Mouse (Mus musculus): ENCODE data around the gene Aplp1.
A peak's percentile ranks its signal among the peaks of the same experiment; 100 is the strongest.

The Aplp1 gene

DNA sequence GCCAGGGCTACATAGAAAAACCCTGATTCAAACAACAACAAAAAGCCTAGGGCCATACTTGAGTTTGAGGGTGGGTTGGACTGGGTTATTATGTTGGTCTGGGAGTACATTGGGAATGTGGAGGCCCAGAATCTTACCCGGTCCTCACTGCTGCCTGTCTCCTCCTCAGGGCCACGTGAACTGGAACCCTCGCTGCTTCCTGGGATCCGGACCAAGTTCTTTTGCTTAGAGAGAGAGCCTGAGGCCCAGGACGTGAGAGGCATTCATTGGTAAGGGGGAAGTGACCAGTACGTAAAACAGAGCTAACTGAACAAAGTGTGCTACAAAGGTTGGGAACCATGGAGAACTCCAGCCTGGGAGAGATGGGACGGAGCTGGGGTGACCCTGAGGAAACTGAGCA lies 4.9 kb upstream of the Aplp1 start:
- DNase-seq (ENCODE audit: low spot score in 2 of 2): no peak

DNA sequence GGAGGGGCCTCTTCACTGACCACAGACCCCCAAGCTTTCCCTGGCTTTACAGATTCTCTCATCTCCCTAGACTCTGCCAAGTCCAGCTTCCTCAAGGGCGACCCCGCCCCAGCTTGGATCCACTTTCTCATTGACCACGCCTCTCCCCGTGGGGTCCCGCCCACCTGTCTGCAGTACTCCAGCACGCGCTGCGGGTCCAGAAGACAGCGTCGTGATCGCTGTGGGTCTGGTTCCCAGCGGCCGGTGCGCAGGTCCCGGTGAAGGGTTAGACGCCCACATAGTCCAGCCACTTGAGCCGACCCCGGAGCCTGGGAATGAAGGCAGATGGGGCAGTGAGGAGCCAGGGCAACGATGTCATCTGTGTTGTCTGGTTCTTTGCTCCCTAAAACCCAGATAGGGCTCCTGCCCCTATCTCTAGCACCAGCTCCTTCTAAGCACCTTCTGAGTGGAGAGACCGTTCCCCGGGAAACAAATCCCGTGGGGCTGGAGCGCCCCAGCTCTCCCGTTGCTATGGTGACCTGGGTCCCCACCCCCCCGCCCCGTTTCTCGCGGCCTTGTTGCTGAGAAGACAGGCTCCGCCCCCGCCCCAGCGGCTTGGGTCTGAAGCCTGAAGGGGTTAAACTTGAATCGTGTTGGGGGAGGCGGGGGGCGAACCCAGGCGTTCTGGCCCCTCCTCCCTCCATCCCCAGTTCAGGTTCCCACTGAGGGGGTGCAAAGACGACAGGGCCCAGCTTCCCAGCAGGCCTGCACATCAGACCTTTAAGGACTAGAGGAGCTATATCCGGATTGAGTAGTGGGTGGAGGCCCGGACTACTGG lies 973 bp downstream of the Aplp1 start:
- peak; percentile 61 to 71 for DNase-seq (ENCODE audit: low spot score in 2 of 2)

DNA sequence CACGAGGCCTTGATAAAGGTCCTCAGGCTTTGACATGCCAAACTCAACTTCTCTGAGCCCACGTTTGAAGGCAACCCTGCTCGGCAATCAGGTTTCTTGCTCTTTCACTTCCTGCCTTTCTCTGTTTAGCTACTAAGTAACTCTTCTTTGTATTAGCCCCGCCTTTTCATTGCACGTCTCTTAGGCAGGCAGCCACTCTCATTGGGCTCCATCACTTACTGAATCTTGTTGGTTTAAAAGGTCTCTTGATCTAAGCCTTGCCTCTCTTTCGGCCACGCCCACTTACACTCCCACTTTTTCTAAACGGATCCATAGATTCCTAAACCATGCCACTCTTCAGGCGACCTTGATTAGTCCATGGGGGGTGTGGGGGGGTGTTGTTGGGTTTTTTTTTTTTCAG lies 1.6 kb downstream of the Aplp1 start:
- DNase-seq (ENCODE audit: low spot score in 2 of 2): no peak

DNA sequence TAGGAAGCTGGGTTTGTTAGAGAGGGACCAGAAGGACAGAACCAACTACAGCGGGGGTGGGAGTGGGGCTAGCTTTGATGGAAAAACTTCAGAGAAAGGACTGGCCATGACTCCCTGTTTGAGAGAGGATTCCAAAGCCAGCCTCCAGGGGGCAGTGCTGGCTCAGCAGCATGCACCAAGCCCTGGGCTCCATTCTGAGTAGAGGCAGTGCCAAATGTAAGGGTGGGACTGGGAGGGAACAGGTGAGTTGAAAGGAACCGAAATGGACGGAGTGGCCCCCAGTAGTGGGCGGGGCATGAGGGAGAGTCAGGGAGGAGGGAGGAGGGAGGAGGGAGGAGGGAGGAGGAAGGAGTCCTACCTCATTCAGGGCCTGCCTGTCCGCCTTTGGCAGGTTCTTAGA lies 4.6 kb downstream of the Aplp1 start:
- peak; percentile 50 to 58 for DNase-seq (ENCODE audit: low spot score in 2 of 2)

DNA sequence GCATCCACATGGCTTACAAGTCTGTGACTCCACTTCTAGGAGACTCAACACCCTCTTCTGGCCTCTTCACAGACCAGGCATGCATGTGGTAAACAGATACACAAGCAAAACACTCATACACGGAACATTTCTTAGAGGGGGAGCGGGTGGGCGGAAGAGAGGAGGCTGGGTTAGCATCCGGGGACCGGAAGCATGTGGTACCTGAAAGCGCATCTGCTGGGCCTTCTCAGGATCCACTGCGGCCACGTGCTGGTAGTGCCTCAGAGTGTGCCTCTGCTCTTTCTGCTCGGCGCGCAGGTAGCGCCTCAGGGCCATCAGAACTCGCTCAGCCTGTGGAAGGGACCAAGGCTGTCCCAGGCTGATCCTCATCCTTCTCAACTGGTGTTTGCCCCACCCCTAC lies 5.6 kb downstream of the Aplp1 start:
- no peak for DNase-seq (ENCODE audit: low spot score in 2 of 2)

DNA sequence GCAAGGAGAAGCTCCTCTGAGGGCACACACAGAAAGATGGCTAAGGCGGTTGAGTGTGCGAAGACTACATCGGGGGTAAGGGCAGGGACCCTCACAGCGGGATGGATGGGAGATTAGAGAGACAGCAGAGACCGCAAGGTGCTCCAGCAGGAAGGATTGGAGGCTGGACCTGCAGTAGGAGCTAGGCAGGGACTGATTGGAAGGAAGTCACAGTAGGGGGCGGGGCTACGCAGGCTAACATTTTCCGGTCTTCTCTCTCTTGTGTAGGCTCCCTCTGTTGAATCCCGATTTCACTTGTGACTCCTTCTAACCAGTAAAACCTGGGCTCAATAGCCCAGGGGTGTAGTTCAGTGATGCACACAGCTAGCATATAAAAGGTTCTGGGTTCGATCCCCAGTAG lies 8.5 kb downstream of the Aplp1 start:
- DNase-seq (ENCODE audit: low spot score in 2 of 2): no peak

DNA sequence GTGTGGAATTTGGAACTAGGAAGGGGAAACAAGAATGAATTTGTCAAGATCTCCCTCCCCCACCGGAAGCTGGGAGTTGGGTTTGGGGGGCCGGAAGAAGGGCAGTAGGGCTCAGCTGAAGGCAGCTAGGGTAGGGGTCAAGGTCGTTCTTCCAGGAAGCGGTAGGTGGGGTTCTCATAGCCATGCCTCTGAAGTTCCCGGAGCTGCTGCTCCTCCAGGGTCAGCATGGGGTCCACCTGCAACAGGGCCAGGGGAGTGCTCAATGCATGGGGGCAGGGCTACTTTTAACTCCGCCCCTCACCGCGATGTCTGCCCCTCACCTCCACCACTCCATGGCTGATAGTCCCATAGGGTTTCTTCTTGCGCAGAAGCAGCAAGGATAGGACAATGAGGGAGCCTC lies 10.2 kb downstream of the Aplp1 start:
- no peak for DNase-seq (ENCODE audit: low spot score in 2 of 2)

DNA sequence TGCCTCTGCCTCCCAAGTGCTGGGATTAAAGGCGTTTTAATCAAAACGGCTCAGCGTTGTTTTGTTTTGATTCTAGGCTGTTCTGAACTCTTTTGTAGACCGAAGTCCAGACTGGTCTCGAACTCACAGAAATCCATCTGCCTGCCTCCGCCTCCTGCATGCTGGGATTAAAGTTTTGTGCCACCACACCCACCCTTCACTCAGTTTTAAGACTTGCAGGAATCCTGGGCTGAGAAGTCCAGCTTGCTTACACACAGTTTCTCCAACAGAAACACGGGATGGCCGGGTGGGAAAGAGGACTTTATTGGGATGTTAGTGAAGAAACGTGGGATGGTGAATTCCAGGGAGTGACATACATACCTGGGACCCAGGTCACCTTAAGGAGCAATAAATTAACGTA lies 10.6 kb downstream of the Aplp1 start:
- no peak for DNase-seq (ENCODE audit: low spot score in 2 of 2)

DNA sequence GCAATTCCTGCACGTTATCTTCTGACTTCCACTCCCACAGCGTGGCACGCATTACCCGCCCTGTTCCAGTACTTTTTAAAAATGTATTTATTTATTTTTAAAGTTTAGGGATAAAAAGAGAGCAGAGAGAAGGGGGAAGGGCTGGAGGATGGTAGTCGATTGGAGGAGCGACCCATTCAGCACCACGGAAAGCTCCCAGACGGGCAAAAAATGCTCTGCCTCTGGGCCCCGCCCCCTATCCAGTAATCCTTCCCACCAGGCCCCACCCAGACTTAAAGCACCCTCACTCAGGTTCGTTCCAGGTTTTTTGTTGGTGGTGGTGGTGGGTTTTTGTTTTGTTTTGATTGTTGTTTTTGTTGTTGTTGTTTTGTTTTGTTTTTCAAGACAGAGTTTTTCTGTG lies 11.1 kb downstream of the Aplp1 start:
- no peak for DNase-seq (ENCODE audit: low spot score in 2 of 2)

DNA sequence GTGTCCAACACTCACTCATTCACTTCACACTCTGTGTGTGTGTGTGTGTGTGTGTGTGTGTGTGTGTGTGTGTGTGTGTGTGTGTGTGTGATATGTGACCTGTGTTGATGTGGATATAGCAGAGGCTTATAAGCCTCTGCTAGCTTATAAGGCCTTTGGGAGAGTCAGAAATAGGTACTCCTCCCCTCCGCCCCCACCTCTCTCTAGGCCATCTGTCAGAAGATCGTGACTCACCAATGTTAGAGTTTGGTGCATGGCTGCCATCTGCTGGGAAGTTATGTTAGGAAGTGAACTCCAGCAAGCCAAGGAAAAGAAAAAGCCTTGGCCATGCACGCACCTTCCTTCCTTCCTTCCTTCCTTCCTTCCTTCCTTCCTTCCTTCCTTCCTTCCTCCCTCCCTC lies 13.5 kb downstream of the Aplp1 start:
- peak; percentile 81 to 92 for DNase-seq (ENCODE audit: low spot score in 2 of 2)

DNA sequence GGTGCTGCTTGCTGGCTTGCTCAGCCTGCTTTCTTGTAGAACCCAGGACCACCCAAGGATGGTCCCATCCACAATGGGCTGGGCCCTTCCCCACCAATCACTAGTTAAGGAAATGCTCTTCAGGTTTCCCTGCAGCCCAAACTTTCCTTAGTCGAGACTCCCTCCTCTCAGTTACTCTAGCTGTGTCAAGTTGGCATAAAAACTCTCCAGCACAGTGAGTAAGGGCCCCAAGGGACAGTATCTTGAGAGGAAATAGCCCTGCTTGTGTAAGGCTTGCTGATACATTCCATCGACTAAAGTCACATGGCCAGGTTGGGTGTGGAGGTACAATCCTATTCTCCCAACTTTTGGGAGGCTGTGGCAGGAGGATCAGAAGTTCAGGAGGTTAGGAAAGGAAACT lies 15.1 kb downstream of the Aplp1 start:
- DNase-seq (ENCODE audit: low spot score in 2 of 2): no peak

DNA sequence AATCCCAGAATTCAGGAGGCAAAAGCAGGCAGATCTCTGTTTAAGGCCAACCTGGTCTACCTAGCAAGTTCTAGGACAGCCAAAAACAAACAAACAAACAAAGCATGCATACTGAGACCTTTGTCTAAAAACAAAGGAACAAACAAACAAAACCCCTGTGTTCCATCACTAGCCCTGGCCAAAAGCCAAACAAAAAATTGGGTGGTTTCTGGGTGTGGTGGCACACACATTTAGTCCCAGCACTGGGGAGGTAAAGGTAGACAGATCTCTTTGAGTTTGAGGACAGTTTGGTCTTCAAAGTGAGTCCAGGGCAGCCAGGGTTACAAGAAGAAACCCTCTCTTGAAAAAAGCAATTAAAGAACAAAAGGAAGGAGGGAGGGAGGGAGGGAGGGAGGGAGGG lies 16.0 kb downstream of the Aplp1 start:
- DNase-seq (ENCODE audit: low spot score in 2 of 2): no peak

DNA sequence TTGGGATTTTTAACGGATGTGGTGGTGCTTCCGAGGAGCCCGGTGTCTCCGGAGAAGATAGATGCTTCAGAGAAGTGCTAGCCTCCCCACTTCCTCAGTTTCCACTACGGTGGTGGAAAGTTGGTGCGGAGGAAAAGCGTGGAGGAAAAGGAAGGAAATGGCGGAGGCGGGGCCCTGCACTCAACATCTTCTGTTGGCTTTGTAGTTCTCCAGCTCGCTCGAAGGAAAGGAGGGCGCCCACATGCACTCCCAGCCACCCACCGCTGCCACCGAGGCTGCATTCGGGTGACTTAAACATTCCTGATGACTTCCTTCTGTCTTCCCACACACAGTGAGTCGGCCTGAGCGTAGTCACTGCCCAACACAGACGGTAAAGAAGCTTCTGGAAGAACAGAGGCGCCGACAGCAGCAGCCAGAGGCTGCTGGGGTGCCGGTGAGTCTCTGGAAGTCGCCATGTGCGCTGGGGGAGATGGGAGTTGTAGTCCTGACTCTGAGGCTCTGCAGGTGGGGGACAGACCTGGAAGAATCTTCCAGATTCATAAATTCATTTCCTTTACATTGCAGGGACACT lies 22.2 kb downstream of the Aplp1 start:
- DNase-seq (ENCODE audit: low spot score in 2 of 2): peak; percentile 59 to 74

DNA sequence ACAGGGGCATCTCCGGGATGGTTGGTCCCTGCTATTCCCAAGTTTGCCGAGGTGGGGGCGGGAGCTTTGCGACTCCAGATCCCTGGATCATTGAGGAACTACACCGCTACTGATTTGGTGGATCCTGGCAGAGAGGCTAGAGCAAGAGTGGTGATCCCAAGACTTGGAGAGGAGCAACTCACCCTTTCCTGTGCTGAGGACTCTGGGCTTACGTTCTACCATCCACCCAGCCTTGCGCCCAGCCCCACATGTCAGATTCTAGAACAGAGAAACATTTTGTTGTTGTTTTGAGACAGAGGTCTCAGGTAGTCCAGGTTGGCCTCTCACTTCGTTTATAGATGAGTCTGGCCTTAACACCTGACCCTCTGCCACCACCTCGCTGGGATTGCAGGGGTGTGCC lies 22.8 kb downstream of the Aplp1 start:
- no peak for DNase-seq (ENCODE audit: low spot score in 2 of 2)

DNA sequence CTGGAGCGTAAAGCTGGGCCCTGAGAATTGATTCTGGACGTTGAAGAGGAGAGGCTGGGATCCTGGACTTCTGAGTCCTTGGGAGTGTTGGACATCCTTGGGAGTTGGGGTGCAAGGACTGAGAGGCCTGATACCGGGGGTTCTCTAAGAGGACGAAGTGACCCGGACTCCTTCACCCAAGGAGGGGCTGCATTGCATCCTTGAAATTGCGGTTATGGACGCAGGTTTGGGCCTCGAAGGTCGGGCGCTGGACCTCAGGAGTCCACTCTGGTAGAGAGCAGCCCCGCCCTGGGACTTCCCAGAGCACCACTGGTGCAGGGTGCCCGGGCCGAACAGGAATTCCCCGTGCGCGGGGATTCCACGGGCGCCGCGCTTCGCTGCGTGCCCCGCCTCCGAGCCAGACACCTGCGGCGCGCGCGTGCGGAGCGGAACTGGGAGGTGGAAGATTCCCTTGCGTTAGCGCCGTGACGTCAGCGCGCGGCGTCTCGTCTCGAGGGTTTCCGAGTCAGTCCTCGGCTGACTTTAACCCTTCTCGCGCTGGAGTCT lies 23.4 kb downstream of the Aplp1 start:
- peak; percentile 93 to 96 for DNase-seq (ENCODE audit: low spot score in 2 of 2)

DNA sequence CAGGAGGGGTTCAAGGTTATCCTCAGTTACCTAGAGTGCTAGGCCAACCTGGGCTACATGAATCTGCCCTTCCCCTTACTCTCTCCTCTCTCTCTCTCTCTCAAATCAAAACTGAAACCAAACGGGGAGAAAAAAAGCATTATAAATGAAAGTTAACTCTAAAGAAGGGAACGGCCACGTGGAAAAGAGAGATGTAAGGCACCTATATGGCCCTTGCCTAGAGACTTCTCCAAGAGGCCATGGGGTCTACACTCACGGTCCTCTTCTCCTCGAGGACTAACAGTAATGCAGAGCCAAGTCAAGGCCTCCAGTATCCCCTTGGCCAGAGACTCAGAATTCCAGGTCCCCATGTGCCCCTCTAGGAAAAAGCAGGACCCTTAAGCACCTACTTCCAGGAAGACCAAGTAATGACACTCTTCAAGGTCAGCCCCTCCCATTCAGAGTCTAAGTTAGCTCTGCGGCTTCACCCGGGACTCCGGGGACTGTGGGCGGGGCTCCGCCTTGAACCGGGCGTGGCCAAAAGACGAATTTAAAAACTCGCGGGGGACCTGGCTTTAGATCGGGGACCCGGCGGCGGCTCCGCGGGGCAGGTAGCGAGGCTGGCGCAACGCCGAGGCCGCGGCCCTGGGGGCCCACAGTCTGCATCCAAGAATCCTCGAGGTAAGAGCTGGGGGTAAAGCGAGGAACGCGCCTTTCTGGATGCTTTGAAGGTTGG lies 24.0 kb downstream of the Aplp1 start, which contains the start of gene Nfkbid:
TSS of gene Nfkbid (plus strand) at position 558 of the 715 bp plus-strand sequence.
- peak; percentile 48 to 52 for DNase-seq (ENCODE audit: low spot score in 2 of 2)

DNA sequence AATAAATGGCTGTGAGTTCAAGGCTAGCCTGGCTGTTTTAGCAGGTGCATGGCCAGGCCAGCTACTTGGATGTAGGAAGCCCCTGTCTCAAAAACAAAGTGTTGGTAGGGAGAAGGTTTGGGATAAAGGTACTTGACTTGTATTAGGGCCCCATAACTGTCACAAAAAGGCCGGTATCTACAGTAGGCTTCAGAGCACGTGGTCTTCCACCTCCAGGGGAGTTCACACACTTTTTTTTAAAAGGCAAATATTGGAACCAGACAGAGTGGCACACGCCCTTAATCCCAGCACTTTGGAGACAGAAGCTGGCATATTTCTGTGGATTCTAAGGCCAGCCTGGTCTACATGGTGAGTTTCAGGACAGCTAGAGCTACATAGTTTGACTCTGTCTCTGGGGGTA lies 24.7 kb downstream of the Aplp1 start:
- DNase-seq (ENCODE audit: low spot score in 2 of 2): no peak

DNA sequence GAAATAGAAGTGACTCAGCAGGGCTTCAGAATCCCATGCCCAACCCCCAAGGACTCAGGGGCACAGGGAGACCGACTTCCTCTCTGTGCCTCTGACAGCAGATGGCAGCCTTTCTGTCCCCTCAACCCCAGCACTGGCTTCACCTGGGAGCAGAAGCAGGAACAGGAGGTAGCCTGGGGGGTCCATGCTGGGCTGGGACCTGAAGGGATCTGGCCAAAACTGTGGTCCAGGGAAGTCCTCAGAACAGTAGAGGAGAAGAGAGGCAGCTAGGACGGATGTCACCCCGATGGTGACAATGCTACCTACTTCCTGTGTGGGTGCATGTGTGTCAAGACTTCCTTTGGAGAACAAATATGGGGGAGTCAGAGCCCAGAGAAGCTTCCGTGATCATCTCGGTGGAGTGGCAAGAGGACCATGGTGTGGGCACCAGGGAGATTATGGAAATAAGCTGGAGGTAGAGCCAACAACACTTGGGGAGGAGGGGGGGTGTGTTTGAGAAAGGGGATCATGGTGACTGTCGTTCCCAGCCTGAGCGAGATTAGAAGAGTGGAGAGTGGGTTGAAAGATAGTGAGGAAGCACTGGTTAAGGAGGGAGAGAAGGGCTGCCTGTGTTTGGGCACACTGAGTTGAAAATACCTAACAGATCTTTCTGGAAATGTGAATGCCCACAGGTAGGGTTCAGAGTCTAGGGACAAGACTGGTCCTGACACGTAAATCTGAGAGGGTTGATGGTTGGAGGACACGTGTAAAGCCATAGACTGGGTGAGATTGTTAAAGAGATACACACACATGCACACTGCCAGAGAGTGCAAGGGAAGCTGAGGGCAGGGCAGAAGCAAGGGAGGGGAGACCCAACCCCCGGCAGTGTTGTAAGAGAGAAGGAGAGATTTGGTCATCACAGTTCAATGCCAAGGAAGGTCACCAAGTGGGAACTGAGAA lies 25.5 kb downstream of the Aplp1 start, which contains the start of gene Hcst:
TSS of gene Hcst (minus strand) at position 294 of the 939 bp plus-strand sequence.
- DNase-seq (ENCODE audit: low spot score in 2 of 2): no peak

DNA sequence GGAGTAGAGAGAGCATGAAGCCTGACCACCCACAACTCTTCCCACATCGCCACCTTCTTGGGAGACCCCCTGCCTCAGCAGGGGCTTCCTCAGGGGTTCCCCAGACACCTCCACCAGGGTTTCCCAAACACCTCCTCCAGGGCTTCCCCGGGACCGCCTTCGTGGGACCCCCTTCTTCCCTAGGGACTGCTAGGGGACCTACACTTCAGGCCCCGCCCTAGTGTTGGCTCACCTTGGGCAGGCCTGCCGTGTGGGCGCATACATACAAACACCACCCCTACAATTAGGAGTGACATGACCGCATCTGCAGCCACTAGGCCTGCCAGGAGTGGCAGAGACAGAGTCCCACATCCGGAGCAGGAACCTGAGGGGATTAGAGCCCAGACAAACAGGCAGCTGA lies 27.5 kb downstream of the Aplp1 start:
- DNase-seq (ENCODE audit: low spot score in 2 of 2): no peak

DNA sequence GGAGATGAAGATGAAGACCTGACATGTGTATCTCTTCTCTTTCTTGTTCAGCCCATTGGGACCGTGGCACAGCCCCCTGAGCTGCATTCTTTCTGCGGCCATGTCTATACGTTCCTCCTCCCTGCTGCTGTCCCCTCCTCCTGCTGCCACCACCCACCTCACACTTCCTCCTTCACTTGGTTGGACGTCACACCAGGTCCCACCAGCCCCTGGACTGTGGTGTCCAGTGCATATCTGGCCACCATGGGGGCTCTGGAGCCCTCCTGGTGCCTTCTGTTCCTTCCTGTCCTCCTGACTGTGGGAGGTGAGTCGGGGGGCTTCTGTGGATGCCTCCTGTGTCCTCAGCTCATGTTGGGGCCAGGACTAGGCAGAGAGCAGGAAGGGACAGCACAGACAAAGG lies 31.7 kb downstream of the Aplp1 start, which contains the start of gene Tyrobp:
TSS of gene Tyrobp (plus strand) at position 165 of the 400 bp plus-strand sequence.
- DNase-seq (ENCODE audit: low spot score in 2 of 2): no peak

DNA sequence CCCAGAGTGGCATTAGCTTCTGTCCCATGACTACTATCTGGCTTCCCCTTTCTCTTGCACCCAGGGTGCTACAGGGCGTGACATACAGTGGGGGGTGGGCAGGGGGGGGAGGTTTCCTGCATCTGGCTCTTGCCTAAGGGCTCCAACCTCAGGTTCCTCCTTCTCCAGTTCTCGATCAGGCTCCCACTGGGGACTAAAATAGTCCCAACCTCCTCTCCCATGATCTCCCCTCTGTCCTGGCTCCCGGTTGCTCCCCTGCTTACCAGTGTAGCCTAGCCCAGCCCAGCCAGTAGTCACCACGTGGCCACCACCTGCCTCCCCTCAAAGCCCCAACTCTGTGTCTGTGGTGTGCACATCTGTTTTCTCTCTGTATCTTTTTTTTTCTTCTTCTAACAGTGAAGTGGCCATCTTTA lies 32.6 kb downstream of the Aplp1 start:
- DNase-seq (ENCODE audit: low spot score in 2 of 2): no peak

Measured in frontal cortex, postnatal 36 days (tissue).